Mouse (Mus musculus) heart, postnatal 25 days (tissue): ENCODE measurements around the gene Ppfia1. TPM values are rescaled to one million over a fixed set of nuclear protein-coding genes. Genes with fewer than 3 reads are reported as not detected.

Source experiments
- DNase-seq: peaks from one replicate; pipeline ENCODE4 v3.0.0; 2022; ENCODE audit warnings: low spot score
- intact Hi-C: fragments of 180-260 bp; cut with DNase I; formaldehyde crosslinking; loops from one replicate; pipeline ENCODE4 v1.15.1; 2025
- total RNA-seq, 2 experiments: library from RNA; stranded (reverse); gene quantifications; 2 replicates each; pipeline ENCODE4 v1.2.3; 2021

Ppfia1 gene
- total RNA-seq, 2 experiments from 2014 or later, result 40.3 to 47.7 TPM

- intact Hi-C loops, result no loop called here
- no peak for DNase-seq
Measured at GRCm38 (mm10) chr7:144448186-144448585, 105.3 kb downstream of the Ppfia1 start.

DNA sequence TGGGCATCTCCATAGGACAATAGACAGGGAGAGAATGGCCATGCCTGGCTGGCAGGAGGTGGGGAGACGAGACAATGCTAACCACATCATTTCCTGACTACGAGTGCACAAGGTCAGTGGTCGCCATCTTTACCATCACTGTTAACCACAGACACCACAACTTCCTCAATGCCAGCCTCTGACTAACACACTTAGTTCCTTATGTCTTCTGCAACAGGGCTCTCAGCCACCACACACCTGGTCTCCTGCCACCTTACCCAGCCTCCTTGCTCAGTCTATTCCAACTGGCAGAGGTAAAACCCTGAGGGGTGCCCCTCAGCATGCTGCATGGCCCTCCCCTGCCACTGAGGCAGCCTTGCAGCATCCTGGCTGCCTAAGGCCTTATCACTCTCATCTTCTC, 106.4 kb downstream of the Ppfia1 start:
- intact Hi-C loops, result no loop called here
- DNase-seq, result no peak

- DNase-seq, result no peak
- intact Hi-C loops, result no loop called here
Measured at GRCm38 (mm10) chr7:144444788-144445187, 108.7 kb downstream of the Ppfia1 start.

DNA sequence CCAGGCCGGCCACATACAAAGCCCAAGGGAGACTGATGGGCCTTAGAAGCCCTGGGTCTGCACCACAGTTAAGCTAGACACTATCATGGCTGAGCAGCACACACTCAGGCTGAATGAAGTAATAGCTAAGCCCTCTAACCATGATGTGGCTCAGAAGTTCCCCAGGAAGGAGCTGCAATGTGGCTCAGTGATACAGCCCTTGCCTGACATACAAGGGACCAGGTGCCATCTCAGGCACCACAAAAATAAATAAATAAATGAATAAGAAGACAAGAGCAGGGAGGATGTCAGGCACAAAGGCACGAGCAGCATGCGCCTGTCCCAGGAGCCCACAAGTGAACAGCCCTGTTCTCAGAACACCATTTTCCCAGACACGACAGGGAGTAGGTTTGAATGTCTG, 111.6 kb downstream of the Ppfia1 start:
- intact Hi-C loops, result no loop called here
- no peak for DNase-seq

- DNase-seq, result no peak
- intact Hi-C loops, result no loop called here
Measured at GRCm38 (mm10) chr7:144441466-144441865, 112.1 kb downstream of the Ppfia1 start.

DNA sequence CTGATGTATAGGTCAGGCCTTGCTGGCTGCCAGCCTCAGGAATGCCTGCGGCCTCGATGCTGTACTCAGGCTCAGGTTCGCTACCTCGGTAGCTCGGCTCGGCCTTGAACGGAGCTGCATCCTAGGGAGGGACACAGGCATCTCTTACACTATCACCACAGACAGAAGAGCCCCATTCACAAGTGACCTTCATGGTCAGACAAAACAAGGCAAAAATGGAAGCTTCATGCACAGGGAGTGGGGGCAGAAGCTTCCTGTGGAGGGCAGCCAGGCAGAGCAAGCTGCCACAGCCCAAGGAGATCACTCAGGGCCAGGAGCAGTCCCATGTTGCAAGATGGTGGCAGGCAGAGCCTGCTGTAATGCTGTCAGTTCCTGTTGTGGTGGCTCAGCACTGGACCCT, 114.7 kb downstream of the Ppfia1 start:
- intact Hi-C loops, result no loop called here
- no peak for DNase-seq

GRCm38 (mm10) chr7:144432920-144433319, 120.6 kb downstream of the Ppfia1 start:
- intact Hi-C loops, result no loop called here

GRCm38 (mm10) chr7:144427460-144427859, 126.1 kb downstream of the Ppfia1 start:
- DNase-seq, result no peak
- intact Hi-C loops, result loop anchor here (5.0 kb wide), 2 partner anchors 330 to 355 kb away; no protein-coding TSS in a partner anchor

More at GRCm38 (mm10) chr7:144432920-144433319, 120.6 kb downstream of the Ppfia1 start:
- no peak for DNase-seq

Other genes starting within 250 kb of the Ppfia1 start
- 10 to 100 TPM; 29.5 to 32.4 TPM for gene Cttn, start 82.7 kb downstream of the Ppfia1 start, total RNA-seq
- 1 to 10 TPM; 8.2 to 8.6 TPM for gene Fadd, start 28.7 kb upstream of the Ppfia1 start, total RNA-seq
- 10 to 100 TPM; 11.8 to 13.7 TPM for gene Ano1, start 198.2 kb upstream of the Ppfia1 start, total RNA-seq